Mouse (Mus musculus): ENCODE measurements at regions not wholly inside any gene's neighbourhood (a gene's known extent, or its start where the extent isn't known, plus 50 kb on each side); places are given as distances from the start of the nearest gene placed in this dataset.

DNA sequence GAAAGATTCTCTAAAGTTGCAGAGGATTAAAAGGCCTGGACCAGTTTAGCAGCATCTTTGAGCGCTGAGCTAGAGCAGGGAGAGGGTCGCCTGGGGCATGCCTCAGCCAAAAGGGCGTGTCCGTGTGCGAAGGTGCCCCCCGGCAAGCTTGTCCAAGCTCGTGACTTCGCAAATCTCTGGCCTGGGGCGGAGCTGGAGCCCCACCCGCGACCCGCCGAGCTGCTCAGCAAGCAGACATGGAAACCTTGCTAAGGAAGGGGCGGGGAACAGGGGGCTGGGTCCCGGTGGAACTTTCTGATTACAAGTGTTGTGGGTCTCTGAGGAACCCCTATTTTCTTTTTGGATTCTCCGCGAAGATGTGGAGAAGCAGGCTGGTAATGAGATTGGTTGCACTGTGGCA lies 127.6 kb upstream of the Dpyd start:
- H3K4me3 ChIP-seq (ENCODE audit: low read depth, low read length), result peak overlapping the region; percentile 48
- peak; percentile 23 for ATAC-seq (ENCODE audit: low read depth)
- no peaks in the 10 kb centered on the region for H3K9me3 ChIP-seq (ENCODE audit: control insufficient read depth, low read length)
- H3K27me3 ChIP-seq (replicated peaks; ENCODE audit: control insufficient read depth, insufficient read depth, low read length), result peaks cover 66% of the 10 kb centered on the region
- no peaks in the 10 kb centered on the region for H3K36me3 ChIP-seq (ENCODE audit: control insufficient read depth, insufficient read depth, low read length)
- H3K27ac ChIP-seq (replicated peaks; ENCODE audit: low read depth, low read length), result no peak overlapping the region
- under 1% methylated on average over 16 of the region's 17 CpGs for WGBS
- H3K4me1 ChIP-seq (ENCODE audit: control insufficient read depth, insufficient read depth, low read length), result peaks cover 10% of the 10 kb centered on the region; the same call in 1 of the 2 replicates
- H3K4me2 ChIP-seq (ENCODE audit: low read depth, low read length), result peak overlapping the region; percentile 62
- H3K9ac ChIP-seq (ENCODE audit: low read depth, low read length), result peak overlapping the region; percentile 44
- peak; percentile 24 for DNase-seq (ENCODE audit: low spot score)

GRCm38 (mm10) chr3:118434847-118435246 lies 127.1 kb upstream of the Dpyd start:
- Histone ChIP-seq H3K4me3 (ENCODE audit: low read depth, low read length) (peak overlapping the region; percentile 48), H3K27me3 (replicated peaks; ENCODE audit: control insufficient read depth, insufficient read depth, low read length) (peaks cover 65% of the 10 kb centered on the region), H3K27ac (replicated peaks; ENCODE audit: low read depth, low read length) (no peak overlapping the region), H3K4me2 (ENCODE audit: low read depth, low read length) (peak overlapping the region; percentile 62), H3K9me3 (ENCODE audit: control insufficient read depth, low read length) (no peaks in the 10 kb centered on the region), H3K36me3 (ENCODE audit: control insufficient read depth, insufficient read depth, low read length) (no peaks in the 10 kb centered on the region), H3K9ac (ENCODE audit: low read depth, low read length) (peak overlapping the region; percentile 44; the same call in 1 of the 2 replicates), H3K4me1 (ENCODE audit: control insufficient read depth, insufficient read depth, low read length) (peaks cover 9% of the 10 kb centered on the region; the same call in 1 of the 2 replicates)
- DNase-seq (ENCODE audit: low spot score) (no peak), ATAC-seq (ENCODE audit: low read depth) (no peak)
- 1% methylated on average over 13 of the region's 13 CpGs for WGBS

DNA sequence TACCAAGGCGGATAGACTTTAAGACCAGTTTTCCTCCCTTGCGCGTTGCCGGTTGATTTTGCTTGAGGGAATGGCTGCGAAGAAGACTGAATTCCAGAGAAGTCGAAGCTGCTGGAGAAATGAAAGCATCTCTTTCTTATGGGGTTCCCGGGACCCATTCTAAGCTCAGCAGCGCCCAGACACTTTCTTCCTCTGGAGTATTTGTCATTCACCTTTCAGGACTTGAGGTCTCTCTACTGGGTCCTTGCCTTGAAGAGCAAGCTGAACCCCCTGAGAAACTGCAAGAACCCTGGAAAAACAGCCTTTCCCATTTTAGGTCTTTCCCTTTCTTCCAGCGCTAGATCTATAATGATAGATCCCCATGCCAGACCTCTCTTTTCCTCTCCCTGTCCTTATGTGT lies 126.7 kb upstream of the Dpyd start:
- H3K9me3 ChIP-seq (ENCODE audit: control insufficient read depth, low read length), result no peaks in the 10 kb centered on the region
- DNase-seq (ENCODE audit: low spot score) (no peak), ATAC-seq (ENCODE audit: low read depth) (no peak)
- peaks cover 61% of the 10 kb centered on the region for H3K27me3 ChIP-seq (replicated peaks; ENCODE audit: control insufficient read depth, insufficient read depth, low read length)
- H3K27ac ChIP-seq (replicated peaks; ENCODE audit: low read depth, low read length), result no peak overlapping the region
- H3K36me3 ChIP-seq (ENCODE audit: control insufficient read depth, insufficient read depth, low read length), result no peaks in the 10 kb centered on the region
- H3K9ac ChIP-seq (ENCODE audit: low read depth, low read length), result no peak overlapping the region
- peak overlapping the region; percentile 62 for H3K4me2 ChIP-seq (ENCODE audit: low read depth, low read length)
- WGBS, result 11% methylated on average over 9 of the region's 9 CpGs
- H3K4me1 ChIP-seq (ENCODE audit: control insufficient read depth, insufficient read depth, low read length), result peaks cover 5% of the 10 kb centered on the region; the same call in 1 of the 2 replicates
- H3K4me3 ChIP-seq (ENCODE audit: low read depth, low read length), result peak overlapping the region; percentile 48

GRCm38 (mm10) chr3:118443742-118444332 lies 118.1 kb upstream of the Dpyd start:
- Histone ChIP-seq H3K9ac (ENCODE audit: low read depth, low read length) (no peak overlapping the region), H3K27me3 (replicated peaks; ENCODE audit: control insufficient read depth, insufficient read depth, low read length) (no peaks in the 10 kb centered on the region), H3K36me3 (ENCODE audit: control insufficient read depth, insufficient read depth, low read length) (no peaks in the 10 kb centered on the region), H3K4me3 (ENCODE audit: low read depth, low read length) (no peak overlapping the region), H3K4me2 (ENCODE audit: low read depth, low read length) (no peak overlapping the region), H3K9me3 (ENCODE audit: control insufficient read depth, low read length) (no peaks in the 10 kb centered on the region), H3K4me1 (ENCODE audit: control insufficient read depth, insufficient read depth, low read length) (no peaks in the 10 kb centered on the region; the same call in 1 of the 2 replicates), H3K27ac (replicated peaks; ENCODE audit: low read depth, low read length) (no peak overlapping the region)
- 35% methylated on average over 8 of the region's 8 CpGs for WGBS
- DNase-seq (ENCODE audit: low spot score) (peak; percentile 65), ATAC-seq (ENCODE audit: low read depth) (peak; percentile 79; the same call in 1 of the 2 replicates)

- Histone ChIP-seq H3K27me3 (replicated peaks; ENCODE audit: control insufficient read depth, insufficient read depth, low read length) (no peaks in the 10 kb centered on the region), H3K9ac (ENCODE audit: low read depth, low read length) (no peak overlapping the region), H3K9me3 (ENCODE audit: control insufficient read depth, low read length) (no peaks in the 10 kb centered on the region), H3K4me3 (ENCODE audit: low read depth, low read length) (no peak overlapping the region), H3K4me2 (ENCODE audit: low read depth, low read length) (no peak overlapping the region), H3K27ac (replicated peaks; ENCODE audit: low read depth, low read length) (no peak overlapping the region), H3K36me3 (ENCODE audit: control insufficient read depth, insufficient read depth, low read length) (no peaks in the 10 kb centered on the region), H3K4me1 (ENCODE audit: control insufficient read depth, insufficient read depth, low read length) (no peaks in the 10 kb centered on the region; the same call in 1 of the 2 replicates)
- DNase-seq (ENCODE audit: low spot score) (no peak), ATAC-seq (ENCODE audit: low read depth) (no peak)
- WGBS, result 66% methylated on average over 4 of the region's 4 CpGs
These were observed 116.6 kb upstream of the Dpyd start for GRCm38 (mm10) chr3:118445360-118445759.

GRCm38 (mm10) chr3:118459636-118460035 lies 102.3 kb upstream of the Dpyd start:
- 74% methylated on average over 2 of the region's 2 CpGs for WGBS
- ATAC-seq (ENCODE audit: low read depth), result no peak
- no peak overlapping the region for H3K9ac ChIP-seq (ENCODE audit: low read depth, low read length)

DNA sequence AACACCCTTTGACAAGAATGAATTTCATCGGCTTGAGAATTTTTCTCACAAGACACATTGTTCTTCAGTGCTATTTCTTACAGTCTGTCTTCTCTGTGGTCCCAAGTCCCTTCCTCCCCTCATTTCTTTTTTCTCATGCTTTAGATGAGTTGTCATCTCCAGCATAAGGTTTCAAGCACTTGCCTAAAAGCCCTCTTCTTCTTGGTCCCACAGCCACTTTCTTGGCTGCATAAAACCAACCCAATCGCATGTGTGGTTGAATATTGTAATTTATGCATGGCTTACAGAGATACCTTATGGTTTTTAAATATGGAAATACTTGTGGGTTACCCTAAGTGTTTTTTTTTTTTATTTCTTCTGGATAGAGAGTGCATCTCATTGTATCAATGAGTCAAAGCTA lies 96.3 kb upstream of the Dpyd start:
- Histone ChIP-seq H3K4me1 (ENCODE audit: control insufficient read depth, insufficient read depth, low read length) (no peaks in the 10 kb centered on the region), H3K36me3 (ENCODE audit: control insufficient read depth, insufficient read depth, low read length) (no peaks in the 10 kb centered on the region), H3K27ac (replicated peaks; ENCODE audit: low read depth, low read length) (no peak overlapping the region), H3K27me3 (replicated peaks; ENCODE audit: control insufficient read depth, insufficient read depth, low read length) (no peaks in the 10 kb centered on the region), H3K9ac (ENCODE audit: low read depth, low read length) (no peak overlapping the region), H3K4me3 (ENCODE audit: low read depth, low read length) (no peak overlapping the region), H3K9me3 (ENCODE audit: control insufficient read depth, low read length) (no peaks in the 10 kb centered on the region), H3K4me2 (ENCODE audit: low read depth, low read length) (no peak overlapping the region)
- ATAC-seq (ENCODE audit: low read depth) (no peak), DNase-seq (ENCODE audit: low spot score) (no peak)
- WGBS, result 84% methylated on average over 2 of the region's 2 CpGs

More at GRCm38 (mm10) chr3:118459636-118460035, 102.3 kb upstream of the Dpyd start:
- no peak overlapping the region for H3K27ac ChIP-seq (replicated peaks; ENCODE audit: low read depth, low read length)
- H3K27me3 ChIP-seq (replicated peaks; ENCODE audit: control insufficient read depth, insufficient read depth, low read length), result no peaks in the 10 kb centered on the region
- no peaks in the 10 kb centered on the region for H3K9me3 ChIP-seq (ENCODE audit: control insufficient read depth, low read length)
- H3K36me3 ChIP-seq (ENCODE audit: control insufficient read depth, insufficient read depth, low read length), result no peaks in the 10 kb centered on the region
- H3K4me3 ChIP-seq (ENCODE audit: low read depth, low read length), result no peak overlapping the region
- H3K4me1 ChIP-seq (ENCODE audit: control insufficient read depth, insufficient read depth, low read length), result no peaks in the 10 kb centered on the region
- no peak overlapping the region for H3K4me2 ChIP-seq (ENCODE audit: low read depth, low read length)
- DNase-seq (ENCODE audit: low spot score), result no peak

DNA sequence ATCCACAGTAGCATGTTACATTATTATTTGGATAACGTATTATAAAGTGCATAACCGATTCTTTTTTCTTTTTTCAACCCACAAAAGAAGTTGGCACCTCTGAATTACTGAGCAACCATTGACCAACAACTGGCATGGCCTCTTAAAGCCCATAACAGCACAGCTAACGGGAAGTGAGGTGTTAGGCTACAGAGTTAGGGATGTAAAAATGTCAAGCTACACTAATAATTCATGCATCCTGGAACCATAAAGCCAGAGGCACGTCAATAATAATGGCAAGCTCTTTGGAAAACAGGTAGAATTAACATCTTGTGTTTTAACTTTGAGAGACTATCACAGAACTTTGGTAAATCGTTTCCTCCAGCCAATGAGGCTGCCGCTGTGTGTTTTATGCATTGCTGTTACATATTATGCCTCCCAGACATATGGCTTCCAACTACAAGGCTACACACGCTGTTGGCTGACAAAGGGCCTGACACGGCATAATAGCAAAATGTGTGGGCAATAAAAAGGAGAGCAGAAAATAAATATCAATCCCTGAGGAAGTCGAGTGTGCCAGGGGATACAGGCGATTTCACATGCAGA lies 89.6 kb upstream of the Dpyd start:
- no peak overlapping the region for H3K9ac ChIP-seq (ENCODE audit: low read depth, low read length)

DNA sequence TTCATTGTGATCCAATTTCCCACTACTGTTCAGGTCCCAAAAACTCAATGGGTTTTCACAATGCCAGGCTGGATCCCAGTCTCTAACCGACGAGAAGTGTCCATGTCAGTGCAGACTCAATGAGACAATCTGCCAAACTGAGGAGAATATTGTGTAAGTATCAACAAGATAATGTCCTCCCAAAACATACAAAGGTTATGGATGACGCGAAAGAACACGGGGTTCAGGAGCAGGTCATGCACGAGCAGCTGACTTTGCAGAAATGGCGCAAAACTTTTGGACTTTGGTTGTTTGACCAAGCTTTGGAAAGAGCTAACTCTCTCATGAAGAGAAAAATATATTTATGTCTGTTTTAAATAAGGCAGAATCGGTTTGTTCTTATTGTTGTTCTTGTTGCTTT lies 83.9 kb upstream of the Dpyd start:
- DNase-seq (ENCODE audit: low spot score) (no peak), ATAC-seq (ENCODE audit: low read depth) (no peak)
- H3K4me2 ChIP-seq (ENCODE audit: low read depth, low read length), result no peak overlapping the region
- no peaks in the 10 kb centered on the region for H3K4me1 ChIP-seq (ENCODE audit: control insufficient read depth, insufficient read depth, low read length)
- H3K9me3 ChIP-seq (ENCODE audit: control insufficient read depth, low read length), result no peaks in the 10 kb centered on the region
- H3K27me3 ChIP-seq (replicated peaks; ENCODE audit: control insufficient read depth, insufficient read depth, low read length), result no peaks in the 10 kb centered on the region
- no peak overlapping the region for H3K9ac ChIP-seq (ENCODE audit: low read depth, low read length)
- 87% methylated on average over 8 of the region's 8 CpGs for WGBS
- no peaks in the 10 kb centered on the region for H3K36me3 ChIP-seq (ENCODE audit: control insufficient read depth, insufficient read depth, low read length)
- H3K27ac ChIP-seq (replicated peaks; ENCODE audit: low read depth, low read length), result no peak overlapping the region
- no peak overlapping the region for H3K4me3 ChIP-seq (ENCODE audit: low read depth, low read length)

More for the DNA sequence above, 89.6 kb upstream of the Dpyd start:
- 66% methylated on average over 10 of the region's 10 CpGs for WGBS
- Histone ChIP-seq H3K4me1 (ENCODE audit: control insufficient read depth, insufficient read depth, low read length) (no peaks in the 10 kb centered on the region), H3K36me3 (ENCODE audit: control insufficient read depth, insufficient read depth, low read length) (no peaks in the 10 kb centered on the region), H3K27ac (replicated peaks; ENCODE audit: low read depth, low read length) (no peak overlapping the region), H3K9me3 (ENCODE audit: control insufficient read depth, low read length) (no peaks in the 10 kb centered on the region), H3K4me2 (ENCODE audit: low read depth, low read length) (no peak overlapping the region), H3K4me3 (ENCODE audit: low read depth, low read length) (no peak overlapping the region), H3K27me3 (replicated peaks; ENCODE audit: control insufficient read depth, insufficient read depth, low read length) (no peaks in the 10 kb centered on the region)
- no peak for DNase-seq (ENCODE audit: low spot score)
- no peak for ATAC-seq (ENCODE audit: low read depth)
